Mouse (Mus musculus) limb, embryonic 14.5 days (tissue): ENCODE data around the gene Spout1. TPM values are rescaled to one million over a fixed set of nuclear protein-coding genes. Genes with fewer than 3 reads are reported as not detected.
"Not testable (repeated sequence)": the region's sequence is repeated elsewhere in the genome, so short reads cannot be mapped to it uniquely, and the experiment has no call there.

ENCODE experiments used
- ATAC-seq: fragments of 200-750 bp; cut with Nextera tagmentation; 2 replicates; pipeline ENCODE4 v1.8.0; 2017; ENCODE audit warnings: low read depth, moderate number of reproducible peaks, moderate TSS enrichment; ENCODE audit not compliant: low FRiP score
- DNase-seq: peaks from one replicate; pipeline ENCODE4 v3.0.0-alpha.2; 2015; ENCODE audit warnings: low spot score
- H3K27ac ChIP-seq: fragments of 300-500 bp; sonication (generic); replicated peaks from 2 replicates; pipeline ENCODE4 v1.5.1; 2014; ENCODE audit warnings: low read depth, mild to moderate bottlenecking, low read length, moderate library complexity, mixed read lengths
- H3K27me3 ChIP-seq: fragments of 300-500 bp; sonication (generic); 2 replicates; pipeline ENCODE4 v1.6.1; 2014; ENCODE audit warnings: low read length, mixed read lengths; ENCODE audit not compliant: control insufficient read depth, insufficient read depth
- H3K36me3 ChIP-seq: fragments of 300-500 bp; sonication (generic); 2 replicates; pipeline ENCODE4 v1.6.1; 2014; ENCODE audit warnings: mild to moderate bottlenecking, low read length, moderate library complexity, mixed read lengths; ENCODE audit not compliant: control insufficient read depth, insufficient read depth
- H3K4me1 ChIP-seq: fragments of 300-500 bp; sonication (generic); 2 replicates; pipeline ENCODE4 v1.6.1; 2014; ENCODE audit warnings: antibody characterized with exemption, low read length, mixed read lengths; ENCODE audit not compliant: control insufficient read depth, insufficient read depth
- H3K4me2 ChIP-seq: fragments of 300-500 bp; sonication (generic); replicated peaks from 2 replicates; pipeline ENCODE4 v1.6.1; 2014; ENCODE audit warnings: low read depth, mild to moderate bottlenecking, low read length, moderate library complexity; ENCODE audit not compliant: severe bottlenecking
- H3K4me3 ChIP-seq: fragments of 300-500 bp; sonication (generic); replicated peaks from 2 replicates; pipeline ENCODE4 v1.5.1; 2014; ENCODE audit warnings: low read length
- H3K9ac ChIP-seq: fragments of 300-500 bp; sonication (generic); 2 replicates; pipeline ENCODE4 v1.6.1; 2014; ENCODE audit warnings: mild to moderate bottlenecking, low read depth, low read length, moderate library complexity; ENCODE audit not compliant: severe bottlenecking
- H3K9me3 ChIP-seq: fragments of 300-500 bp; sonication (generic); 2 replicates; pipeline ENCODE4 v1.6.1; 2016; ENCODE audit warnings: low read length; ENCODE audit not compliant: control insufficient read depth
- POLR2A ChIP-seq: fragments of 200-500 bp; IDR thresholded peaks from 2 replicates; pipeline ENCODE4 v1.8.0; 2012; ENCODE audit warnings: inconsistent platforms, mild to moderate bottlenecking, moderate library complexity, borderline replicate concordance; ENCODE audit not compliant: insufficient read depth, insufficient read length; ENCODE audit errors: extremely low read depth
- WGBS: fragments of 180-500 bp; shearing (Covaris S2); extraction: QIAGEN DNeasy Blood & Tissue Kit; methylation state at CpG from one replicate; pipeline ENCODE4 v1.1.7; 2014; 5-methylcytosine and 5-hydroxymethylcytosine counted together
- polyA plus RNA-seq, 2 experiments: library from polyadenylated mRNA; depleted of rRNA in 1 of 2; stranded (reverse) in 1 of 2; unstranded in 1 of 2; fragments of >200 nt; fragmentation: Nextera tagmentation in 1 of 2; extraction: Ambion mirVana in 1 of 2; gene quantifications; 2 replicates each; pipeline versions ENCODE4 v1.2.1 to v1.2.3; 2012 to 2014

Gene Spout1
- polyA plus RNA-seq, 2 experiments, result 69.1 to 75.6 TPM

DNA sequence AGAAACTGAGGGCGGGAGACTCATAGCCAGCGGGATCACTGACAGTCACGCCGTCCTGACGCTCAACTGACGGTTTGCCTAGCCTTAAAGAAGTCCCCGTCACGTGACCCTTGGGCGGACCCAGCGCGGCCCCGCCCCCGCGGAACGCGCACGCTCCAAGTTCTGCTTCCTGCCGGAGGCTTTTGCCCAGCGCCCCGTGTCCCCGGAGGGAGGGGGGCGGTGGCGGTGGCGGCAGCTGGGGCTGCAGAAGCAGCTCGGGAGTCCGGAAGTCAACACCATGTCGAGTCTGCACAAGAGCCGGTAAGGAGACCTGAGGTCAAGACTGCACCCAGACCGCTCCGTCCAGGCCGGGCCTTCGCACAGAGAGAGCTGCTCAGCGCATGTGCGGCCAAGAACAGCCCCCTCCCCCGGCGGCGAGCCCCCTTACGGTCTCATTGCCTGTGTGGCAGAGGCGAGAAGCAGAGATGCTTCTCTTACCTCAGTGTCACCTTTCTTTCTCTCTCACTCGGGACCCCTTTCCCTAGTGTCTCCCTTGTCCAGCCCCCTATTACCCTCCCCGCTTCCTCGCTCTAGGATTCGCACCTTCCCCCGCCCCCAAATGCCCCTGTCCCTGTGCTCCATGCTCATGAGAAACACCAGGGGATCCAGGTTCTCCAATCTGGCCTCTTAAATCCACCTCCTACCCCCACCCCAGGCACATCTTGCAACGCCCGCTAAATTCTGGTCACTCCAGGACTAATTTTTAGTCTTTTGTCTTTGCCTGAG is 44.5 kb downstream of the Spout1 start, which contains the start of gene Tbc1d13:
Gene Tbc1d13 (plus strand): TSS at position 134 of the 765 bp plus-strand sequence.
- H3K4me3 ChIP-seq, result peak within 1 kb of the TSS; percentile 87
- no peaks in the 10 kb centered on the region for H3K27me3 ChIP-seq
- peak within 1 kb of the TSS; percentile 71 for H3K27ac ChIP-seq
- H3K9me3 ChIP-seq, result no peaks in the 10 kb centered on the region
- DNase-seq, result peak; percentile 94
- H3K4me1 ChIP-seq, result peaks cover 21% of the 10 kb centered on the region
- peak within 1 kb of the TSS; percentile 77 for H3K9ac ChIP-seq
- peak; percentile 97 for ATAC-seq
- WGBS, result 1% methylated on average over 36 of the region's 46 CpGs
- peaks cover 35% of the 10 kb centered on the region for H3K36me3 ChIP-seq
- H3K4me2 ChIP-seq, result peak within 1 kb of the TSS; percentile 96
- peak; percentile 39; the same call in 1 of the 2 replicates for TF ChIP-seq POLR2A

DNA sequence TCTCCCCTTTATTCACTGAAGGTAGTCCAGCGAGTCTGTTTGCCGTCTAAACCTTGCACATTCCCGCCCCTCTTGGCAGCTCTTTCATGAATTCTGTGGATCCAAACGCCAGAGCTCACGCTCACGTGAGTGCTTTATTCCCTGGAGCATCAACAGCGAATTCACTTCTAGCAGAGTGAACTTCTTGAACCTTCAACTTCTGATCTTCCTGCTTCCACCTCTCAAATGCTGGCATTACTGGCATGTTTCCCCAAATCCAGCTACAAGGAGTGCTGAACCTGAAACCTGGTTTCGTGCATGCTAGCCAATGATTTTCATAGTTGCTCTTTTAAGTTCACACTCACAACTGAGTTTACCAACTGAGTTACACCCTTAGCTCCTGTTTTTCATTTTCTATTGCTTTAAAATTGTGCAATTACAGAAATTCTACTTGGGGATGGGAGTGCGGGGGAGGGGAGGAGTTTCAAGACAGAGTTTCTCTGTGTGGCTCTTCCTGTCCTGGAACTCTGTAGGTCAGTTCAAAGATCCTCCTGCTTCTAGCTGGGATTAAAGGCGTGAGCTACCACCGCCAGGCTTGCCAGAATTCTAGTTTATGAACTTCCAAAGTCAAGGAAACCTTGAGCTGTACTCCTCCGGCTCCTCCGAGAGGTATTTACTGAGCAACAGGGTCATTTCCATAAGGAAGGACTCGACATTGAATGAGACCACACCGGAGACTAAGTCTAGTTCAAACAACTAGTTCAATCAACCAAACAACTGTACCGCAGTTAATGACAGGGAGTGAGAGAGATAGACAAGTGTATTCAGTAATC is 45.3 kb downstream of the Spout1 start:
- peak; percentile 10; the same call in 1 of the 2 replicates for ATAC-seq
- peak overlapping the region; percentile 87 for H3K4me3 ChIP-seq
- peaks cover 21% of the 10 kb centered on the region for H3K4me1 ChIP-seq
- TF ChIP-seq POLR2A, result no peak
- DNase-seq, result peak; percentile 43
- WGBS, result 17% methylated on average over 16 of the region's 16 CpGs
- peaks cover 29% of the 10 kb centered on the region for H3K36me3 ChIP-seq
- H3K9me3 ChIP-seq, result no peaks in the 10 kb centered on the region
- H3K9ac ChIP-seq, result peak overlapping the region; percentile 77
- H3K27ac ChIP-seq, result peak overlapping the region; percentile 61
- no peaks in the 10 kb centered on the region for H3K27me3 ChIP-seq
- H3K4me2 ChIP-seq, result peak overlapping the region; percentile 96

DNA sequence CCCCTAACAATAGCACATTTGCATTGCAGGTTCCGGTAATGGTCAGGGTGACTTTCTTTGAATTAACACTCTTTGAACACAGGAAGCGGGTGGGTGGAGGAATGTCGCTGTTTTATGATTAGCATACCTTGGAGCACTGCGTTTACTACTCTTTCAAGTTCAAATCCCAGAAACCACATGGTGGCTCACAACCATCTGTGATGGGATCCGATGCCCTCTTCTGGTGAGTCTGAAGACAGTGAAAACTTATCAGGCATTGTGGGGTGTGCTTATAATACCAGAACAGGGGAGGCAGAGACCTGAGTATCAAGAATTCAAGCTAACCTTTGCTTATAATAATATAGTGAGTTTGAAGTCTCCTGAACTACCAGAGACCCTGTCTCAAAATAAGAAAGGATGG is 47.0 kb downstream of the Spout1 start:
- WGBS, result 42% methylated on average over 5 of the region's 5 CpGs
- H3K9ac ChIP-seq, H3K4me2 ChIP-seq, H3K9me3 ChIP-seq, DNase-seq, H3K4me3 ChIP-seq, ATAC-seq, H3K27ac ChIP-seq, H3K27me3 ChIP-seq: not testable (repeated sequence)
- H3K36me3 ChIP-seq, result peaks cover 12% of the 10 kb centered on the region
- H3K4me1 ChIP-seq, result peaks cover 21% of the 10 kb centered on the region

DNA sequence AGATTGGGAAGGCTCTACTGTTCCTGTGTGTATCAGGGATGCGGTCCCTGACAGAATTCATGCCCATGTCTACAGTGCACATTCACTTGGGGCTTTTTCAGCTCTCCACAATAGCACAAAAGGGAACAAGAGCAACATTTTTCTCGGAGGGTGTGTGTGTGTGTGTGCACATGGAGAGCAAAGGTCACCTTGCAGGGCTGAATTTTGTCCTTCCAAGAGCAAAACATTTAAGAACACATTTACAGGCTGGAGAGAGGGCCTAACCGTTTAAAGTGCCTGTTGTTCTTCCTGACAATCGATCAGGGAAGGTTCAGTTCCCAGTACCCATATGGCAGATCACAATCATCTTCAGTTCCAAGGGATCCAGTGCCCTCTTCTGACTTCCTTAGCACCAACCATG is 48.1 kb downstream of the Spout1 start:
- Histone ChIP-seq H3K4me3 (no peak overlapping the region), H3K4me1 (peaks cover 22% of the 10 kb centered on the region), H3K27me3 (no peaks in the 10 kb centered on the region), H3K9me3 (no peaks in the 10 kb centered on the region), H3K9ac (no peak overlapping the region), H3K4me2 (no peak overlapping the region), H3K27ac (no peak overlapping the region), H3K36me3 (peaks cover 2% of the 10 kb centered on the region)
- TF ChIP-seq POLR2A, result no peak
- WGBS, result 84% methylated on average over 4 of the region's 4 CpGs
- DNase-seq (no peak), ATAC-seq (no peak)

DNA sequence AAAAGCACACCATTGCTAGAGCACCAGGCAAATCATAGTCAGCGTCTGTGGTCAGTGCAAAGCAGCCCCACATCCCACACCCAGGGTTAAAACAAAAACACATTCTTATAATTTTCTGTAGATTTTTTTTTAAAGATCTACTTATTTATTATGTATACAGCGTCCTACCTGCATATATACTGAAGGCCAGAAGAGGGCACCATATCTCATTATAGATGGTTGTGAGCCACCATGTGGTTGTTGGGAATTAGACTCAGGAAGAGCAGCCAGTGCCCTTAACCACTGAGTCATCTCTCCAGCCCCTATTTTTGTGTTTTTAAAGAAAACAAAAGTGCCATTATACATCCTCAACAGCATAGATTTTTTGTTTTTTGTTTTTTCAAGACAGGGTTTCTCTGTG is 49.5 kb downstream of the Spout1 start:
- Histone ChIP-seq H3K9ac (no peak overlapping the region), H3K4me2 (no peak overlapping the region), H3K27ac (no peak overlapping the region), H3K4me3 (no peak overlapping the region), H3K27me3 (no peaks in the 10 kb centered on the region), H3K4me1 (peaks cover 15% of the 10 kb centered on the region), H3K9me3 (no peaks in the 10 kb centered on the region), H3K36me3 (no peaks in the 10 kb centered on the region)
- TF ChIP-seq POLR2A, result no peak
- 35% methylated on average over 2 of the region's 2 CpGs for WGBS
- DNase-seq (peak; percentile 64), ATAC-seq (no peak)
